Comparison of ENCODE assay signal across 8 mouse cellular contexts in genomic region chr7:60391011-60391863, GRCm38 (mm10).
DNase-seq lines count a peak whose midpoint lies in the region; ATAC-seq and TF ChIP-seq lines count a peak whose summit lies in the region.
"Not testable (repeated sequence)": the region's sequence is repeated elsewhere in the genome, so short reads cannot be mapped to it uniquely, and the experiment has no call there.

No protein-coding gene starts in this region.

- H3K9ac ChIP-seq in forebrain, embryonic 13.5 days = peak overlapping the region; percentile 48
- not testable (repeated sequence) for H3K9ac ChIP-seq in heart, postnatal 0 days (replicated peaks; ENCODE audit: low read depth, low read length)
- peak overlapping the region; percentile 35 for H3K9ac ChIP-seq in limb, embryonic 13.5 days
- H3K9ac ChIP-seq in midbrain, embryonic 12.5 days (replicated peaks) = peak overlapping the region; percentile 37

- not testable (repeated sequence) for H3K27me3 ChIP-seq in cerebellum, adult 2 months (ENCODE audit: control insufficient read depth, insufficient read depth, low read length); forebrain, embryonic 13.5 days; heart, postnatal 0 days (ENCODE audit: control insufficient read depth, insufficient read depth, low read length); limb, embryonic 13.5 days; midbrain, embryonic 12.5 days

- TF ChIP-seq EP300 in heart, postnatal 0 days (IDR thresholded peaks at IDR 0.05; ENCODE audit: low read depth) = not testable (repeated sequence)

- peak overlapping the region; percentile 82; the same call in 1 of the 2 replicates for H3K27ac ChIP-seq in cerebellum, adult 2 months (ENCODE audit: insufficient read depth, low read length)
- H3K27ac ChIP-seq in forebrain, embryonic 13.5 days = peak overlapping the region; percentile 63; the same call in 1 of the 2 replicates
- H3K27ac ChIP-seq in heart, postnatal 0 days (ENCODE audit: low read depth); limb, embryonic 13.5 days: not testable (repeated sequence)
- peak overlapping the region; percentile 68 for H3K27ac ChIP-seq in midbrain, embryonic 12.5 days (replicated peaks)

- DNase-seq in MN1 (ENCODE audit: low spot score) = peak; percentile 82
- DNase-seq in cerebellum, adult 2 months = peak; percentile 68 to 83
- peak; percentile 25 for DNase-seq in heart, postnatal 0 days (ENCODE audit: low spot score)
- DNase-seq in kidney, postnatal 10 days = peak; percentile 58
- peak; percentile 4 to 14 for DNase-seq in right cerebral cortex, postnatal 36 days (ENCODE audit: low spot score in 2 of 2)

- not testable (repeated sequence) for H3K4me1 ChIP-seq in cerebellum, adult 2 months (ENCODE audit: control insufficient read depth, insufficient read depth, low read length); forebrain, embryonic 13.5 days; heart, postnatal 0 days (ENCODE audit: control insufficient read depth, insufficient read depth); limb, embryonic 13.5 days; midbrain, embryonic 12.5 days

- peak; percentile 98 for ATAC-seq in forebrain, embryonic 13.5 days
- ATAC-seq in heart, postnatal 0 days (ENCODE audit: insufficient read depth, low read depth) = peak; percentile 60
- ATAC-seq in limb, embryonic 13.5 days (ENCODE audit: low FRiP score, low read depth) = peak; percentile 89
- peak; percentile 97 for ATAC-seq in midbrain, embryonic 12.5 days (ENCODE audit: low FRiP score, low read depth)

- not testable (repeated sequence) for TF ChIP-seq CTCF in cerebellum, adult 2 months (IDR thresholded peaks at IDR 0.05; ENCODE audit: borderline replicate concordance, insufficient read depth, low read depth, low read length); heart, postnatal 0 days (IDR thresholded peaks at IDR 0.05; ENCODE audit: low read depth)

- WGBS in cerebellum, adult 2 months = 19% methylated on average over 33 of the region's 33 CpGs
- WGBS in forebrain, embryonic 13.5 days = 13% methylated on average over 33 of the region's 33 CpGs
- WGBS in heart, postnatal 0 days = 10% methylated on average over 33 of the region's 33 CpGs
- 12% methylated on average over 33 of the region's 33 CpGs for WGBS in limb, embryonic 13.5 days
- WGBS in midbrain, embryonic 12.5 days = 12% methylated on average over 33 of the region's 33 CpGs

- H3K4me3 ChIP-seq in cerebellum, adult 2 months (replicated peaks; ENCODE audit: insufficient read depth, low read depth, low read length) = peak overlapping the region; percentile 64
- peak overlapping the region; percentile 37 for H3K4me3 ChIP-seq in forebrain, embryonic 13.5 days
- peak overlapping the region; percentile 45 for H3K4me3 ChIP-seq in heart, postnatal 0 days (ENCODE audit: low read depth, low read length)
- H3K4me3 ChIP-seq in limb, embryonic 13.5 days = peak overlapping the region; percentile 39
- H3K4me3 ChIP-seq in midbrain, embryonic 12.5 days = peak overlapping the region; percentile 41

- H3K4me2 ChIP-seq in forebrain, embryonic 13.5 days = peak overlapping the region; percentile 40
- H3K4me2 ChIP-seq in heart, postnatal 0 days (ENCODE audit: low read depth, low read length) = peak overlapping the region; percentile 55
- peak overlapping the region; percentile 55 for H3K4me2 ChIP-seq in limb, embryonic 13.5 days (replicated peaks)
- H3K4me2 ChIP-seq in midbrain, embryonic 12.5 days (replicated peaks) = peak overlapping the region; percentile 39

- not testable (repeated sequence) for H3K36me3 ChIP-seq in forebrain, embryonic 13.5 days (ENCODE audit: poor library complexity, severe bottlenecking); heart, postnatal 0 days (replicated peaks; ENCODE audit: control insufficient read depth, insufficient read depth, low read length); limb, embryonic 13.5 days; midbrain, embryonic 12.5 days

- H3K9me3 ChIP-seq in forebrain, embryonic 13.5 days (replicated peaks); heart, postnatal 0 days (replicated peaks; ENCODE audit: control insufficient read depth, low read length); limb, embryonic 13.5 days; midbrain, embryonic 12.5 days: not testable (repeated sequence)

- TF ChIP-seq POLR2A in cerebellum, adult 2 months (IDR thresholded peaks at IDR 0.05; ENCODE audit: borderline replicate concordance, insufficient read depth, low read length) = not testable (repeated sequence)

Comparison
In these comparisons a context has a peak if more than half of its experiments do, and no peak if none do; other contexts are left out.
1. DNase-seq: peak in every context shown above with its lines; median percentile 82 in MN1; 76 in cerebellum, adult 2 months; 58 in kidney, postnatal 10 days; 25 in heart, postnatal 0 days; 9 in right cerebral cortex, postnatal 36 days.